Mouse (Mus musculus) cerebellum, adult (tissue): ENCODE results near the gene Aldh3b1.

ENCODE experiments used
- ATAC-seq: cut with Nextera tagmentation; 2 replicates; pipeline ENCODE4 v1.9.2; 2017; ENCODE audit warnings: mild to moderate bottlenecking, moderate library complexity, mixed read lengths; ENCODE audit not compliant: insufficient number of reproducible peaks, low FRiP score, low TSS enrichment

Aldh3b1 gene

DNA sequence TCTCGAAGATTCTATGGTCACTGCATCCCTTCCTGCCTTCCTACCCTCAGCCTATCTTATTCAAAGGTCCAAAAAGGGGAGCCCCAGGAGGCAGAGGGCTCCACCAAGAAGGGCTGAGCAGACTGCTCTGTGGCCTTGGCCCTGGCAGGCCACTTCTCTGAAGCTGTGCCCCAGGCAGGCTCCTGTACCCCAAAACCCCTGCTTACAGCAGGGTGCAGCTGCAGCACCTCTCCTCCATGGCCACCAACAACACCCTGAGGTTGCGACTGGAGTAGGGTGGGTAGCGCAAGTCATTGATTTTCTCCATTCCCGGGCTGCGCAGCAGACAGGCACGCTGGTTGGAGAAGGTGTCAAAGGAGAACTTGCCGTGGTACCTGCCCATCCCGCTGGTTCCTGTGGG lies 15.9 kb downstream of the Aldh3b1 start:
- no peak for ATAC-seq

DNA sequence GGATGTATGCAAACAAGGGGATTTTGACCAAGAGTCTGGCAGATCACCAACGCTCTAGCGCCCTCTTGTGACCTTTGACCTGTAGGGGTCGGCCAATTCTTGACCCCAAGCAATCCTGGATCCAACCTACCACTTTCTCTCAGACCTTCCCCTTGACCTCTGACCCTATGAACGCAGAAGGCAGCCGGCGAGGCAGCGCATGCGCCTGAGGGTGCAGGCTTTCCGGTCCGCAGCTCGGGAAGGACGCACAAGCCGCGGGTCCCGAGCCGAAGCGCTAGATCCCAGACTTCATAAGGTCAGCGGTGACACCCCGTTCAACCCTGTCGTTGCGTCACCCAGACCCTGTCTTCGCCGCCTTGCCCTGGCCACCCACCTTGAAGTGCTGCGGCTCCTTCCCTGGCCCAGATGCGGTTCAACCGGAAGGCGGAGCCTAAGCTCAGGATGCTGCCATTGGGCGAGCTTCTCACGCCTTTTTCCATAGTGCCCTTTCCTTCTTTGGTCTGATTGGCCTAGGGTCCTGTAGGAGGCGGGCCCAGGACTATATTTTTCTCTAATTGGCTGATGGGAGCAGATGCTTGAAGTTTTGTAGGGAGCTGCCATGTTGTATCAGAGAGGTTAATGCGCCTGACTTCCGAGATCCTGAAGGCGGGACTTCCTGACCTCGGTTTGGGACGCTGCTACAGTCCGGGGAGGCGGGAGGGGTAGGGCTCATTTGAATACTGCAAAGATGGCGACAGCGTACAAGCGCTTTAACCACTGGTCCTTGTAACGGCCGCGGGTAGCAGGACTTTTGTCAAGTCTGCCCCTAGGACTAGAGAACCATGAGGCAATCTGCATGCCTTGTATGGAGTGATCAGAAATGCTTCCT lies 17.0 kb downstream of the Aldh3b1 start, which contains the start of gene Ndufs8:
Gene Ndufs8, minus strand, starts transcription at position 438 of the 868 bp plus-strand sequence.
- peak; percentile 97 for ATAC-seq

DNA sequence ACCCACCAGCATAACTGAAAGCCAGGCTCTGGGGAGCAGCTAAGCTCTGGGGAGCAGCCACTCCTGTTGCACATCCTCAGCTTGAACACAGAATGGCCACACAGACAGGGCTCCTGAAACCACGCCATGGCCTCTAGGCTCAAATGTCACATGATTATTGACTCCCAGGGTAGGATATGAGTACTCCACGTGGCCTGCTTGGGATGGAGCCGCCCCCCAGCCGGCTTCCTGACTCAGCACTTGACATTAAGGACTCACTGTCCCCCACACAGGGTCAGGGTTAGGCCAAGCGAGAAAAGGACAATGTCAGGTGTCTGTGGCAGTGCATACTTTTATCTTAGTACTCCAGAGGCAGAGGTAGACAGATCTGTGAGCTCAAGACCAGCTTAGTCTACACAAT lies 19.4 kb downstream of the Aldh3b1 start:
- ATAC-seq, result no peak

- no peak for ATAC-seq
Measured at GRCm38 (mm10) chr19:3907876-3908660, 21.5 kb downstream of the Aldh3b1 start.

DNA sequence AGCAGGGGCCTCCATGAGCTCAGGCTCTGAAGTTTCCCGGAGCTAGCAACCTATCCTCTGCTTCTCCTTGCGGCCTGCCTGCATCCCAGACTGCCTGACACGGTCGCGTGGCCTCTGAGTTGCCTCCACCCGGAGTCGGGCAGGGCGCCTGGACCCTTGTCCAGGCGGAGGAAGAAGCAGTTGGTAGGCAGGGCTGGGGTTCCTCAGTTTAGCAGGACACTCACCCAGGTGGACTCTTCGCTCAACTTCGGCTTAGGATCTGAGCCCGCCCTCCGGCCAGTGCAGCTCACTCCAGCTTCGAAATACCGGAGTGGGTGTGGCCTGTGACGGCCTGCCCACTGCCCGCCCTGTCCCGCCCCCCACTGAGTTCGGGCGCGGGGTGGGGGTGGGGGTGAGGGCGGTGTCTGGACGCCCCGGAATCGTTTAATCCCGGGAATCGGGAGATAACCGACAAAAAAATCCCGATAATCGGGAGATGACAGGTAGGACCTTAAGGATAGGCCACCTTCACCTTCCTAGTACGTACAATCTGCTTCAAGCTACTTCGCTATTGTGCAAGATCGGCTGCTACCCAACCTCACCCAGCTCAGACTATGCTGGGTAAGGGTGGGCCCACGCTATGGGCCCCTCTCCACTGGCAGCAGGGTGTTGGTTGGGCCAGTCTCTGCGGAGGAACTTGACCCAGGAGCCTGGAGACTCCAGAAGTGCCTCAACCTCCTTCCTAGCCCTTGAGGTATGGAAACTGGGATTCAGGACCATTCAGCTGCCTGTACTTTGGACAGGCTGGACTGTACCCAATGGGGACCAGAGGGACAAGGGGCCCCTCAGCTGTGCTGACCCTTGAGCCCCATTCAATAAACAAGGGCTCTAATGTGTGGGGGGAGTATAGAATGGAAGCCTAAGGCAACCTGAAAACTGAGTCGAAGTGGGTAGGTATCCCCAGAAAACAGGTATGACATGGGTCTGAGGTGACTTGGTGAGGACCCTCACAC lies 22.5 kb downstream of the Aldh3b1 start, which contains the start of gene Tcirg1:
Gene Tcirg1, minus strand, starts transcription at position 339 of the 992 bp plus-strand sequence.
- ATAC-seq, result no peak

DNA sequence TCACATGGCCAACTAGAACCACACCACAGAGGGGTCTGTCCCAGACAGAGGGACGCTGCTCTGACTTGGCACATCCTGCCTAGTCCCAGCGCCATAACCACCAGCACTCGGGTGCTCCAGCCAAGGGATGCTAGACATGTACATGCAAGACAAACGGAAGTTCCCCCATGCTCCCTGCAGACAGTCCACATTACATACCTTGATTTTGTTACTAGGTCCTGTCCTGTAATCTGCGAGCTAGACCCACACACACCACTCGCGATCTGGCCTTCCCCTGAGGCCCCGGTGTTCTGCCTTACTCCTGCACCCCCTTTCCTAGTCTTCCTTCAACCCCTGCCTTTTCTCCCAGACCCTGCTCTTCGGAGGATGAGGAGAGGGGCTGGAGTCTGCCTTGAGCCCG lies 23.3 kb downstream of the Aldh3b1 start:
- ATAC-seq, result no peak

GRCm38 (mm10) chr19:3905261-3905969 lies 24.2 kb downstream of the Aldh3b1 start:
- no peak for ATAC-seq

GRCm38 (mm10) chr19:3904363-3904675 lies 25.3 kb downstream of the Aldh3b1 start:
- ATAC-seq, result no peak

- no peak for ATAC-seq
Measured at GRCm38 (mm10) chr19:3903648-3904362, 25.8 kb downstream of the Aldh3b1 start.

DNA sequence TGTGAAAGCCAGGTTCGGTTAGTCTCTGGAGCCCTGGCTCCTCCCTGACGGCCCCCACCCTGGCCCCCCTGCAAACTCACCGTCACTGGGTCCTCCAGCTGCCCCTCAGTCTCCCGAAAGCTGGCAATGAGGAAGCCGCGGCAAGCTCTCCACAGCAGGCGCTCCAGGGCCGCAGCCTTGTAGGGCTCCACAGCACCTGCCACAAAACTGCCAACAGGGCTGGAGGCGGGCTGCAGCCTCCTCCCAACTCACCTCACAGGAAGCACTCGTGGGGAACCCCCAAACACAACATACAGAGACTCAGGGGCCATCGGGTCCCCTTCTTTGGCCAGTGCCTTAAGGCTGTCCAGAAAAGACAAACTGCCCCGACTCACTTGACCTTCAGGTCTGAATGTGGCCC lies 26.6 kb downstream of the Aldh3b1 start:
- no peak for ATAC-seq

GRCm38 (mm10) chr19:3899618-3900017 lies 30.0 kb downstream of the Aldh3b1 start:
- no peak for ATAC-seq

GRCm38 (mm10) chr19:3898952-3899351 lies 30.7 kb downstream of the Aldh3b1 start:
- ATAC-seq, result no peak

- ATAC-seq, result no peak
Measured at GRCm38 (mm10) chr19:3897557-3897956, 32.1 kb downstream of the Aldh3b1 start.

DNA sequence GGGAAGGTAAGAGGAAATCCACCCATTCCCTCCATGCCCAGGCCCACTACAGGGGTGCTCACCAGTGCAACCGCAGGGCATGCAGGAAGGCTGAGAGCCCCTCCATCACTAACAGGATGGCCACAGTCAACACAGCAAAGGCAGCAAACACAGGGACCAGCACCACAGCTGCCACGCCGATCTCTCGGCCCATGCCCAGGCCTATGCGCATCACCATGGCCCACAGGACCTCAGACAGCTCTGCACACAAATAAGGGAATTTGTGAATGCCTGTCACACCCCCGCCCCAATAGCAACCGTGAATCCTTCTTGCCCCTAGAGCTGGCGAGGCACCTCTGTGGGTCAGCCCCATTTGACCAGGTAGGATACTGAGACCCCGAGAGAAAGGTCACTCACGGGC lies 33.4 kb downstream of the Aldh3b1 start:
- ATAC-seq, result no peak

DNA sequence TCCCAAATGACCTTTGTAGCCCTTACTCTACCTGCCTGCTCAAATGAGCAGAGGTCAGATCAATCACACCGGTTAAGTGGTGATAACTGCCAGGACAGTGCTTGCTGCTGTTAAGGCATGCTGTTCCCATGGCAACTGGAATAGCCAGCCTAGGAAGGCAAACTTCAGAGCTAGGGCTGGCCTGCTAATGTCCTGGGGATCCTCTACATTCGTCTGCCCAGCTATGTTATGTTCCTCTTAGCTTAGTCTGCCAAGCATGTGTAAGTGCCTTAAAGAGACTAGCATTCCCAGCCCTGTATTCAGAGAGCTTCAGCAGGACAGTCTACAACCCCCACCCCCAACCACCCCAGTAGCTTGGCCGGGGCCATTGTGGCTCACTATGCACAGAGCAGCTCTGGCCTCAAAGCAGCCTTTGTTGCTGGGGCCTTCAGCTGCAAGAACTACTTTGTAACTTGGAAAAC lies 34.4 kb downstream of the Aldh3b1 start:
- ATAC-seq, result no peak

DNA sequence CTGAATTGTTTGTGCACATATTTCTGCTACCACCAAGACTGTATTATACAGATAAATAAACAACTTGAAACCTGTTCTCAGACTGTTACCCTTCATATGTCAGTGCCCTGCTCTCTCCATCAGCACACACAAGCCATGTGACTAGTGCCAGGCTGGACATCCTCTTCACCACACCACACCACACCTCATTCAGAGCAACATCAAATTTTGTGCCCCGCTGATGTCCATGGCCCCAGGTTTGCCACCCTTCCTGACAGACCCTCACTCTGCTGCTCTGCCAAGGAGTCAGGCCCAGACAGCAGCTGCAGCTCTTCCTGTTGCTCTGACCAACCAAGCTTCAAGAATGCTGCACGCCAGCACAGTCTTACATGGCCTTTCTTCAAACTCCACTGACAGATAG lies 35.3 kb downstream of the Aldh3b1 start:
- ATAC-seq, result no peak

GRCm38 (mm10) chr19:3893545-3894116 lies 36.0 kb downstream of the Aldh3b1 start:
- no peak for ATAC-seq

DNA sequence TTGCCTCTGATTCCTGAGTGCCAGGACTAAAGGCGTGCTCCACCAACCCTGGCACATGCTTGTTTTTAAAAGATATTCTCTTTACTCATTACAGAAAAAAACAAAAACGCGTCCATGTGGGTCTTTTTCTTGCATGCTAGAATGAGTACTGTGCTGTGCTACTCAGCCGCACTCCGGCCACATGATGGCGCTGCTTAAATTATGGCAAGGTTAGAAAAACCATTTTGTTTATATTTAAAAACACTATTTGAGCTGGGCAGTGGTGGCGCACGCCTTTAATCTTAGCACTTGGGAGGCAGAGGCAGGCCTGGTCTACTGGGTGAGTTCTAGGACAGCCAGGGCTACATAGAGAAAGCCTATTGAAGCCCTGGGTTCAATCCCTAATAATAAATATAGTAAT lies 39.4 kb downstream of the Aldh3b1 start:
- no peak for ATAC-seq

- ATAC-seq, result no peak
Measured at GRCm38 (mm10) chr19:3889096-3889495, 40.5 kb downstream of the Aldh3b1 start.
